In genomic region chr4:88350910-88351309, GRCm38 (mm10) we compare ENCODE assay signal across 9 mouse cellular contexts.
DNase-seq lines count a peak whose midpoint lies in the region; ATAC-seq and TF ChIP-seq lines count a peak whose summit lies in the region.
"Had no signal": no experiment of that assay in that cellular context is flagged by ENCODE, and none has a peak within 500 bp of the region (broad histone marks: within the 10 kb centered on the region; RNA-seq: fewer than 3 reads in every experiment).

No protein-coding gene starts in this region.

- peak; percentile 79 for DNase-seq in 416B (ENCODE audit: low read depth)
- peak; percentile 40 to 52 for DNase-seq in adrenal gland, adult 18-20 months (ENCODE audit: low spot score in 2 of 2)
- DNase-seq in embryo, embryonic 10.5 days (ENCODE audit: low spot score) = peak; percentile 95
- peak; percentile 56 to 59 for DNase-seq in kidney, adult 8-10 months
- peak; percentile 95 for DNase-seq in midbrain, postnatal 0 days (ENCODE audit: low spot score)
- DNase-seq in spleen, postnatal 36 days (ENCODE audit: low spot score in 2 of 2) = peak; percentile 33 to 62

- peak; percentile 99 for TF ChIP-seq CTCF in midbrain, postnatal 0 days (IDR thresholded peaks at IDR 0.05)

- peak; percentile 88 for ATAC-seq in granulocyte monocyte progenitor cell, adult 5-6 weeks (replicated peaks; ENCODE audit: poor library complexity, severe bottlenecking)
- peak; percentile 82 for ATAC-seq in limb, embryonic 13.5 days (ENCODE audit: low FRiP score, low read depth)
- ATAC-seq in midbrain, postnatal 0 days (ENCODE audit: low FRiP score) = peak; percentile 72; the same call in 1 of the 2 replicates

- no peaks in the 10 kb centered on the region for H3K4me1 ChIP-seq in limb, embryonic 13.5 days
- no peaks in the 10 kb centered on the region for H3K4me1 ChIP-seq in midbrain, postnatal 0 days (ENCODE audit: insufficient read depth, low read length)
- H3K4me1 ChIP-seq: embryonic facial prominence, embryonic 12.5 days had no signal

- H3K9ac ChIP-seq in limb, embryonic 13.5 days = no peak overlapping the region
- no peak overlapping the region for H3K9ac ChIP-seq in midbrain, postnatal 0 days (replicated peaks; ENCODE audit: low read length, poor library complexity, severe bottlenecking)
- H3K9ac ChIP-seq: embryonic facial prominence, embryonic 12.5 days had no signal

- H3K9me3 ChIP-seq in limb, embryonic 13.5 days = no peaks in the 10 kb centered on the region
- H3K9me3 ChIP-seq in midbrain, postnatal 0 days (ENCODE audit: low read length) = no peaks in the 10 kb centered on the region
- H3K9me3 ChIP-seq: embryonic facial prominence, embryonic 12.5 days had no signal

- no peak overlapping the region for H3K4me3 ChIP-seq in limb, embryonic 13.5 days
- no peak overlapping the region for H3K4me3 ChIP-seq in midbrain, postnatal 0 days (ENCODE audit: low read depth, low read length)
- H3K4me3 ChIP-seq: embryonic facial prominence, embryonic 12.5 days had no signal

- no peaks in the 10 kb centered on the region for H3K27me3 ChIP-seq in limb, embryonic 13.5 days
- H3K27me3 ChIP-seq in midbrain, postnatal 0 days (ENCODE audit: insufficient read depth, low read length) = no peaks in the 10 kb centered on the region
- H3K27me3 ChIP-seq: embryonic facial prominence, embryonic 12.5 days had no signal

- no peaks in the 10 kb centered on the region for H3K36me3 ChIP-seq in limb, embryonic 13.5 days
- no peaks in the 10 kb centered on the region for H3K36me3 ChIP-seq in midbrain, postnatal 0 days (ENCODE audit: insufficient read depth, low read length)
- H3K36me3 ChIP-seq: embryonic facial prominence, embryonic 12.5 days had no signal

- H3K4me2 ChIP-seq in limb, embryonic 13.5 days (replicated peaks) = no peak overlapping the region
- no peak overlapping the region for H3K4me2 ChIP-seq in midbrain, postnatal 0 days (ENCODE audit: low read depth, low read length, poor library complexity, severe bottlenecking)
- H3K4me2 ChIP-seq: embryonic facial prominence, embryonic 12.5 days had no signal

- H3K27ac ChIP-seq in limb, embryonic 13.5 days = no peak overlapping the region
- no peak overlapping the region for H3K27ac ChIP-seq in midbrain, postnatal 0 days (ENCODE audit: low read depth, low read length)
- H3K27ac ChIP-seq: embryonic facial prominence, embryonic 12.5 days had no signal

- WGBS in limb, embryonic 13.5 days = 3% methylated on average over 4 of the region's 4 CpGs
- 3% methylated on average over 4 of the region's 4 CpGs for WGBS in midbrain, postnatal 0 days
